Mouse (Mus musculus) fibroblast of lung, adult 2 months (primary cell): ENCODE results near the gene Wnt7b.

Experiments used
- DNase-seq: peaks from one replicate; pipeline ENCODE4 v3.0.0-alpha.2; 2011; ENCODE audit warnings: low read depth

Gene Wnt7b

GRCm38 (mm10) chr15:85582356-85582910 lies at the start of gene Wnt7b:
Gene Wnt7b, minus strand, starts transcription at chr15:85582473.
- no peak for DNase-seq

- no peak for DNase-seq
Observed at GRCm38 (mm10) chr15:85631591-85631990, 49.3 kb upstream of the Wnt7b start.

- DNase-seq, result no peak
Observed at GRCm38 (mm10) chr15:85629924-85630545, 47.8 kb upstream of the Wnt7b start.

GRCm38 (mm10) chr15:85625666-85626279 lies 43.5 kb upstream of the Wnt7b start:
- no peak for DNase-seq

- DNase-seq, result no peak
Observed at GRCm38 (mm10) chr15:85622213-85622612, 39.9 kb upstream of the Wnt7b start.

- no peak for DNase-seq
Observed at GRCm38 (mm10) chr15:85615537-85616100, 33.3 kb upstream of the Wnt7b start.

- no peak for DNase-seq
Observed at GRCm38 (mm10) chr15:85615075-85615474, 32.8 kb upstream of the Wnt7b start.

- no peak for DNase-seq
Observed at GRCm38 (mm10) chr15:85613358-85614266, 31.3 kb upstream of the Wnt7b start.

GRCm38 (mm10) chr15:85612660-85613357 lies 30.5 kb upstream of the Wnt7b start:
- DNase-seq, result no peak

GRCm38 (mm10) chr15:85611701-85612520 lies 29.6 kb upstream of the Wnt7b start:
- DNase-seq, result no peak

GRCm38 (mm10) chr15:85610618-85611218 lies 28.4 kb upstream of the Wnt7b start:
- DNase-seq, result peak; percentile 99

GRCm38 (mm10) chr15:85610120-85610519 lies 27.8 kb upstream of the Wnt7b start:
- no peak for DNase-seq

- no peak for DNase-seq
Observed at GRCm38 (mm10) chr15:85609266-85610004, 27.2 kb upstream of the Wnt7b start.

GRCm38 (mm10) chr15:85605962-85606610 lies 23.8 kb upstream of the Wnt7b start:
- no peak for DNase-seq

GRCm38 (mm10) chr15:85604938-85605337 lies 22.7 kb upstream of the Wnt7b start:
- no peak for DNase-seq

- no peak for DNase-seq
Observed at GRCm38 (mm10) chr15:85604507-85604906, 22.2 kb upstream of the Wnt7b start.

- DNase-seq, result no peak
Observed at GRCm38 (mm10) chr15:85603422-85603821, 21.1 kb upstream of the Wnt7b start.

- DNase-seq, result no peak
Observed at GRCm38 (mm10) chr15:85602733-85603132, 20.5 kb upstream of the Wnt7b start.

- no peak for DNase-seq
Observed at GRCm38 (mm10) chr15:85602021-85602420, 19.7 kb upstream of the Wnt7b start.
